Mouse (Mus musculus) embryonic fibroblast, embryonic 13.5 days (primary cell): ENCODE data around the gene Stag1. TPM values are rescaled to one million over a fixed set of nuclear protein-coding genes. Genes with fewer than 3 reads are reported as not detected.
A peak's percentile ranks its signal among the peaks of the same experiment; 100 is the strongest.
"Not testable (repeated sequence)": the region's sequence is repeated elsewhere in the genome, so short reads cannot be mapped to it uniquely, and the experiment has no call there.

Experiments used
- H3K27ac ChIP-seq: 2 replicates; pipeline ENCODE4 v1.5.1; 2012; ENCODE audit warnings: low read length, control low read depth, inconsistent platforms; ENCODE audit not compliant: insufficient read depth
- H3K4me1 ChIP-seq: 2 replicates; pipeline ENCODE4 v1.6.1; 2011; ENCODE audit warnings: low read length; ENCODE audit not compliant: control insufficient read depth, insufficient read depth
- H3K4me3 ChIP-seq: 2 replicates; pipeline ENCODE4 v1.5.1; 2011; ENCODE audit warnings: mild to moderate bottlenecking, control low read depth, low read length; ENCODE audit not compliant: insufficient read depth
- CTCF ChIP-seq: IDR thresholded peaks from 2 replicates; pipeline ENCODE4 v1.5.1; 2011; ENCODE audit warnings: mild to moderate bottlenecking, control low read depth, low read length, moderate library complexity, borderline replicate concordance; ENCODE audit not compliant: insufficient read depth
- POLR2A ChIP-seq: IDR thresholded peaks from 2 replicates; pipeline ENCODE4 v1.6.1; 2011; ENCODE audit warnings: low read depth, mild to moderate bottlenecking, control low read depth, low read length, moderate library complexity
- polyA plus RNA-seq: library from polyadenylated mRNA; stranded (reverse); fragments of >200 nt; gene quantifications from 2 replicates; pipeline ENCODE4 v1.2.4, GENCODE M21; 2011; ENCODE audit warnings: low read depth; ENCODE audit not compliant: missing spikeins, insufficient read length

Gene Stag1
- polyA plus RNA-seq, 1 experiment, result 40.2 TPM

GRCm38 (mm10) chr9:100679036-100679435 is 81.4 kb downstream of the Stag1 start:
- H3K27ac ChIP-seq, result no peak overlapping the region
- no peak for TF ChIP-seq CTCF
- no peak for TF ChIP-seq POLR2A
- H3K4me1 ChIP-seq, result peaks cover 3% of the 10 kb centered on the region
- no peak overlapping the region for H3K4me3 ChIP-seq

DNA sequence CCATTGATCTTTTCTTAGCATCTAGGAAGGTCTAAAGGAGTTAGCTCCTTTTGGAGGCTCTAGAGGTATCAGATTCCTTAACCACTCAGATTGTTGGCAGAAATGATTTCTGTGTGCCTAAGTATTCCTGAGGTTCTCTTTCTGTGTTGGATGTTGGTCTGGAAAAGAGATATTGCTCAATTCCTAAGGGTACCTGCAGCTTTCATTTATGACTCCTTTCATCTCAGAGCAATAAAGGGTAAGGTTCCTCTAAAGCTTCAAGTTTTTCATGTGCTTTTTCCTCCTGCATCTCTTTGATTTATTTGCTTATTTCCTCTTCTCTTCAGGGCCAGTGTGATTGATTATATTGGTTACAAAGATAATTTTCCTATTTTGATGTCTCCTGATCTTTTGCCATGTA is 84.7 kb downstream of the Stag1 start:
- no peak overlapping the region for H3K27ac ChIP-seq
- H3K4me3 ChIP-seq, result no peak overlapping the region
- no peaks in the 10 kb centered on the region for H3K4me1 ChIP-seq
- no peak for TF ChIP-seq CTCF
- no peak for TF ChIP-seq POLR2A

DNA sequence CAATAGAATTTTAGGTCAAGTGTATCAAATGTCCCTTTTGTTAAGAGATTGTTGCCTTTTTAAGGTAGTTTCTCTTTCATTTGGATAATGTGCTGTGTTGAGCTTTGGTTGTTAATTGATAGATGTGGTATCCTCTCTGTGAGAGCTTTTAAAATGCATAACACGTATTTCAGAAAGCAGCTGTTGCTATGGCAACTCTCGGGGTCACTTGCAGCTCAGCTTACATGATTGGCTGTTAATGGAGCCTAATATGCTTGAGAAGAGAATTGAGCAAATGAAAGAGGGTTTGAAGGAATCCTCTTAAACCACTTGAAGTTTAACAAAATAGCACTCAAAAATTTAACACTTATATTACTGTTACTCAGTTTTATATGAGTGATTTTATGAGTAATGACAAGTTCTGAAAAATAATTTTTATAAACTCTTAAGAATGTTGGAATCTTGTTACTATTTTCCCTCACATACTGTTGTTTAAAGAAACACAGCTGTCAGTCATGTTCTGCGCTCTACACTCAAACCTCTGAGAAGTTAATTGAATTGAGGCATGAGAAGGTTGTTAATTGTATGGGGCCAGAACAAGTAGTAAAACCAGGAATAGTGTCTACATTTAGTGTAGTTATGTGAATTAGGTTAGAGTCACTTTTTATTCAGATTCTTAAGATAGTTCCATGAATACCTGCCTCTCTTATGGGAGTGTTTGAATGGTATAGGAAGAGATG is 88.3 kb downstream of the Stag1 start:
- TF ChIP-seq CTCF (no peak), POLR2A (no peak)
- Histone ChIP-seq H3K4me3 (no peak overlapping the region), H3K27ac (no peak overlapping the region), H3K4me1 (peaks cover 3% of the 10 kb centered on the region; the same call in 1 of the 2 replicates)

- Histone ChIP-seq H3K4me1 (peaks cover 3% of the 10 kb centered on the region; the same call in 1 of the 2 replicates), H3K27ac (no peak overlapping the region), H3K4me3 (no peak overlapping the region)
- TF ChIP-seq POLR2A (no peak), CTCF (no peak)
These were observed 92.2 kb downstream of the Stag1 start for GRCm38 (mm10) chr9:100689765-100690316.

GRCm38 (mm10) chr9:100692239-100692638 is 94.6 kb downstream of the Stag1 start:
- TF ChIP-seq POLR2A, result no peak
- no peak for TF ChIP-seq CTCF
- peaks cover 3% of the 10 kb centered on the region; the same call in 1 of the 2 replicates for H3K4me1 ChIP-seq
- H3K27ac ChIP-seq, result no peak overlapping the region
- no peak overlapping the region for H3K4me3 ChIP-seq

GRCm38 (mm10) chr9:100696537-100696936 is 98.9 kb downstream of the Stag1 start:
- TF ChIP-seq CTCF, result no peak
- TF ChIP-seq POLR2A, result no peak

DNA sequence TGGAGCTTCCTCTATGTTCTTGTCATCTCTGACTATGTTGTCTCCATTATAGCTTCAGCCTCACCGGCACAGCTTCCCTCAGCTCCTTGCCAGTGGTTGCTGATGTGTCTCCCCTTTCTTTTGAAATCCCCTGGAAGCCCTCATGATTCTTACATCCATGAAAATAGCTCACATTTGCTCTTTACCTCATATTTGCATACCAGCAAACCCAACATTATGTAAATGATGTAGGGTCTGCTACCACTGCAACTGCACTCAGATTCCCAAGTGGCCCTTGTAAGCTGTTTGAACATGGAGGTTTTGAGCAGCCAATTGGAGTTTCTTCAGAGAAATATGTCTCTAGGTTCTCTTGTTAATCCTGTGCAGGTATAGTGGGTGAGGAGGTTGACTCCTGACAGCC is 110.0 kb downstream of the Stag1 start:
- no peak for TF ChIP-seq POLR2A
- no peak for TF ChIP-seq CTCF
- no peak overlapping the region for H3K27ac ChIP-seq
- no peaks in the 10 kb centered on the region for H3K4me1 ChIP-seq
- H3K4me3 ChIP-seq, result no peak overlapping the region

More at GRCm38 (mm10) chr9:100696537-100696936, 98.9 kb downstream of the Stag1 start:
- peak overlapping the region; percentile 57; the same call in 1 of the 2 replicates for H3K27ac ChIP-seq
- H3K4me3 ChIP-seq, result no peak overlapping the region
- no peaks in the 10 kb centered on the region for H3K4me1 ChIP-seq

DNA sequence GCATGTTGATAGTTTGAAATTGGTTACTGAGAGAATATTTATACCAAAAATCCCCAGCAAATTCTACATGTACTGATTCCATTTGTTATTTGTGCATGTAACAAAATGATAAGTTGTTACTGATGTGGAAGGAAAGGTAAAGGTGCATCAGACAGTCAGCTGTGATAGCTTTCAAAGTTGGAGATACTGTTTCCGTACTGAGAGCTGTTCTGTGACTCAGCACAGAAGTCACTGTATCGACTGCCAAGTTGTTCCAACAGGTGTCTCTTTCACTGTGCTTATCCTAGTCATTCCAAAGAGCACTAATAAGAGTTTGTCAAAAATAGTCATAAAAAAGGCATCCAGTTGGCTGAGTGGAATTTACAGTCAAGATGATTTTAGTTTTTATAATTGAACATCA is 114.1 kb downstream of the Stag1 start:
- no peak overlapping the region for H3K4me3 ChIP-seq
- no peaks in the 10 kb centered on the region for H3K4me1 ChIP-seq
- H3K27ac ChIP-seq, result no peak overlapping the region
- TF ChIP-seq CTCF, result no peak
- TF ChIP-seq POLR2A, result no peak

DNA sequence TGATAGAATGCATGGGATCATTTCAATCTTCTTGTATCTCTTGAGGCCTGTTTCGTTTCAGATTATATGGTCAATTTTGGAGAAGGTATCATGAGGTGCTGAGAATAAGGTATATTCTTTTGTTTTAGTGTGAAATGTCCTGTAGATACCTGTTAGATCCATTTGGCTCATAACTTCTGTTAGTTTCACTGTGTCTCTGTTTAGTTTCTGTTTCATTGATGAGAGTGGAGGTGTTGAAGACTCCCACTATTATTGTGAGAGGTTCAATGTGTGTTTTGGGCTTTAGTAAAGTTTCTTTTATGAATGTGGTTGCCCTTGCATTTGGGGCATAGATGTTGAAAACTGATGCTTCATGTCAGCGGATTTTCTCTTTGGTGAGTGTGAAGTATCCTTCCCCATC is 127.2 kb downstream of the Stag1 start:
- H3K4me3 ChIP-seq, H3K4me1 ChIP-seq, H3K27ac ChIP-seq: not testable (repeated sequence)

- no peaks in the 10 kb centered on the region for H3K4me1 ChIP-seq
- H3K4me3 ChIP-seq, result no peak overlapping the region
- no peak overlapping the region for H3K27ac ChIP-seq
- TF ChIP-seq CTCF (no peak), POLR2A (no peak)
These were observed 134.2 kb downstream of the Stag1 start for GRCm38 (mm10) chr9:100731839-100732238.
